Mouse (Mus musculus) CD4-positive, CD25-positive, alpha-beta regulatory T cell, adult 2 months (primary cell): ENCODE data around the gene Efcab9.

Source experiments
- DNase-seq: peaks from one replicate; pipeline ENCODE4 v3.0.0-alpha.2; 2012; ENCODE audit warnings: low read depth, low spot score

Efcab9 gene

GRCm38 (mm10) chr11:32556333-32556990 is 24.6 kb upstream of the Efcab9 start:
- DNase-seq = no peak

GRCm38 (mm10) chr11:32555103-32555689 is 23.3 kb upstream of the Efcab9 start:
- peak; percentile 51 for DNase-seq

GRCm38 (mm10) chr11:32554141-32555091 is 22.5 kb upstream of the Efcab9 start:
- DNase-seq = peak; percentile 66

GRCm38 (mm10) chr11:32553311-32554140 is 21.6 kb upstream of the Efcab9 start:
- peak; percentile 79 for DNase-seq

GRCm38 (mm10) chr11:32552401-32553090 is 20.7 kb upstream of the Efcab9 start:
- no peak for DNase-seq

GRCm38 (mm10) chr11:32551579-32552297 is 19.9 kb upstream of the Efcab9 start:
- no peak for DNase-seq

- no peak for DNase-seq
Observed at GRCm38 (mm10) chr11:32551056-32551455, 19.2 kb upstream of the Efcab9 start.

- DNase-seq = no peak
Observed at GRCm38 (mm10) chr11:32550102-32550501, 18.2 kb upstream of the Efcab9 start.

- DNase-seq = no peak
Observed at GRCm38 (mm10) chr11:32549236-32549635, 17.4 kb upstream of the Efcab9 start.

- peak; percentile 7 for DNase-seq
Observed at GRCm38 (mm10) chr11:32548240-32548639, 16.4 kb upstream of the Efcab9 start.

- DNase-seq = peak; percentile 11
Observed at GRCm38 (mm10) chr11:32547391-32547947, 15.6 kb upstream of the Efcab9 start.

- no peak for DNase-seq
Observed at GRCm38 (mm10) chr11:32546483-32546882, 14.6 kb upstream of the Efcab9 start.

- DNase-seq = peak; percentile 13
Observed at GRCm38 (mm10) chr11:32545605-32546004, 13.7 kb upstream of the Efcab9 start.

- no peak for DNase-seq
Observed at GRCm38 (mm10) chr11:32544497-32544896, 12.6 kb upstream of the Efcab9 start.

- DNase-seq = no peak
Observed at GRCm38 (mm10) chr11:32544041-32544440, 12.2 kb upstream of the Efcab9 start.

- DNase-seq = peak; percentile 87
Observed at GRCm38 (mm10) chr11:32542687-32543411, 11.0 kb upstream of the Efcab9 start.

GRCm38 (mm10) chr11:32542181-32542580 is 10.3 kb upstream of the Efcab9 start:
- peak; percentile 58 for DNase-seq

GRCm38 (mm10) chr11:32540463-32540862 is 8.6 kb upstream of the Efcab9 start:
- peak; percentile 18 for DNase-seq

GRCm38 (mm10) chr11:32539717-32540116 is 7.8 kb upstream of the Efcab9 start:
- peak; percentile 14 for DNase-seq
